Mouse (Mus musculus) ES-E14 (cell line): Measurements from ENCODE around the gene Sds.

Experiments used
- CHD2 ChIP-seq: IDR thresholded peaks from 2 replicates; pipeline ENCODE4 v1.6.1; 2014; ENCODE audit warnings: mild to moderate bottlenecking, low read depth, low read length, inconsistent platforms
- MAFK ChIP-seq: IDR thresholded peaks from 2 replicates; pipeline ENCODE4 v1.6.1; 2014; ENCODE audit warnings: mild to moderate bottlenecking, low read depth, low read length, inconsistent platforms; ENCODE audit not compliant: insufficient read depth
- ZC3H11A ChIP-seq: IDR thresholded peaks from 2 replicates; pipeline ENCODE4 v1.6.1; 2012; ENCODE audit warnings: low read depth, mild to moderate bottlenecking, inconsistent platforms, low read length, borderline replicate concordance
- ZNF384 ChIP-seq: IDR thresholded peaks from 2 replicates; pipeline ENCODE4 v1.6.1; 2012; ENCODE audit warnings: low read depth, low read length, inconsistent platforms

GRCm38 (mm10) chr5:120454756-120455337, 21.5 kb upstream of the Sds start:
- peak; percentile 97 for TF ChIP-seq CHD2
- no peak for TF ChIP-seq ZC3H11A
- no peak for TF ChIP-seq MAFK
- TF ChIP-seq ZNF384: no peak
